Mouse (Mus musculus) retina, embryonic 14.5 days (tissue): ENCODE measurements at regions not wholly inside any gene's neighbourhood (a gene's known extent, or its start where the extent isn't known, plus 50 kb on each side); places are given as distances from the start of the nearest gene placed in this dataset.

Source experiments
- DNase-seq: peaks from one replicate; pipeline ENCODE4 v3.0.0-alpha.2; 2015; ENCODE audit warnings: low spot score

DNA sequence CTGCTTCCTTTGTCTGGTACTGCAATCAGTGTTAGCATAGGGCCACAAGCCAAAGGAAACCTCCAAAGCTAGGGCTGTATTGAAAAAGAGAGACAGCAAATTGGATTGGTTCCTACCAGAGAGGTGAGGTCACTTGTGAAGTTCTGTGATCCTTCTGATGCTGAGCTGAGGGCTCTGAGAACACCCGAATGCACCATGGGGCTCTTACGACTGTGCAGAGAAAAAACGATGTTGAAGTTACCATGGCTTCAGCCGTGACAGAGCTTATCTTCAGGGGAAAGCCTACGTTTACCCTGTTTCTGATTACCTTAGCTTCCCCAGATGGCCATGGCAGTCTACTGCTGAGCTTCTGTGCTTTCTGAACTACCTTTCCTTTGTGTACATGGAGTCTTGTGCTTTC lies 53.9 kb upstream of the Fmo9 start:
- no peak for DNase-seq

DNA sequence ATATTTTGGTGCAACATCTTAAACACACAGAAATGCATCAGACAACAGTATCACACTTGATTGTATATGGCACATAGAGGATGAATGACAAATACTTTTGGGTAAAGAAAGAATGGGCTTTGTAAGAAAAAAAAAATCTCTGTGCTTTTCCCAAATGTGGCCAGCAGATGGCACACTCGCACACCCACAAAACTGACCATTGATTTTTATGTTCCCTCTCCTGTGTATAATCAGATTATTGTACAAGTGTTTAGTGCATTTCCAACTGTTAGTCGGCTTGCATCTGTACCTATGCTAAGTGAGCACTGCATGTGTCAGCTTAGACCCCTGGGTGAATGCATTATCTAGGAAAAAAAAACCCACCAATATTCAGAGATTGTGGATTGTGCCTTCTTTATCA lies 56.4 kb upstream of the Fmo9 start:
- peak; percentile 77 for DNase-seq

DNA sequence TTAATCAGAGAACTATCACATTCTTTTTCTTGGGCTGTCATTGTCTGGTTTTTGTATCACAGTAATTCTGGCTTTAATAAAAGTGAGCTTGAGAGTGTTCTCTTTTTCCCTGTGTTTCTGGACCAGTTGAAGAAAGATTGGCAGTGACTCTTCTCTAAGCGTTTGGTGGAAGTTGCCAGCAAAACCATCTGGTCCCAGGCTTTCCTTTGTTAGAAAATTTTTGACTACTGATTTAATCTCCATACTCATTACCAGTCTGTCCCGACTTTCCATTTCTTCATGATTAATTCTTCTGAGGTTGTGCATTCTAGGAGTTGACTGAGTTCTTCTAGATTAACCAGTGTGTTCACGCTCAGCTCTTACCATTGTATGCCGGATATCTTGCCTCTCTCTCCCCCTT lies 68.6 kb upstream of the Fmo9 start:
- no peak for DNase-seq

DNA sequence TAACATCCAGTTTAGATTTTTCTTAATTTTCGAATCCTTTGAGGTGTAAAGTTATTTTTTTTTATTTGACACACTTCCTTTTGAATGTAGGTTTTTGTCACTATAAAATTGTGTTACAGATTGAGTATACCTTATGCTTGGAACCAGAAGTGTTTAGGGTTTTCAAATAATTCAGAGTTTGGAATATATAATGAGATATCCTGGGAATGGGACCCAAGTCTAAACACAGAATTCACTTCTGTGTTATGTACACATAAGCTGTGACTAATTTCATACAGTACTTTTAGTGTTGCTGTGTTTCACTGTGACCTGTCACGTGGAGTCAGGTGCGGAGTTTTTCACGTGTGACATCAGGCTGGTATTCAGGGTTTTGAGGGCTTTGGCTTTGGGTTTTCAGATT lies 69.1 kb upstream of the Fmo9 start:
- no peak for DNase-seq

DNA sequence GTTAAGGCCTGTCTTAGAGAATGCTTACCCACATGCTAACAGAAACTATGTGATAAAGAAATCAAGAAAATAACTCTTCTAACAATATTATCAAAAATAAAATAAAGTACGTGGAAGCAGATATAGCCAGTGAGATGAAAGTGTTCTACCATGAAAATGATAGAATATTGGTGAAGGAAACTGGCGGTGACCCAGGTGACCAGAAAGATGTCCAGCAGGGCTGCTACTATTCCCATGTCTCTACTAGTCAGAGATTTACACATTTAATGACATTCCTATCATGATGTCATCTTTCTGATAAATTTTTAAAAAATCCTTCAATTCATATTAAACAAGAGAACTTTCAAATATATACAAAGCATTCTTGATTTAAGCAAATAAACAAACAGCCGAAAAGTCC lies 69.8 kb upstream of the Fmo9 start:
- no peak for DNase-seq

DNA sequence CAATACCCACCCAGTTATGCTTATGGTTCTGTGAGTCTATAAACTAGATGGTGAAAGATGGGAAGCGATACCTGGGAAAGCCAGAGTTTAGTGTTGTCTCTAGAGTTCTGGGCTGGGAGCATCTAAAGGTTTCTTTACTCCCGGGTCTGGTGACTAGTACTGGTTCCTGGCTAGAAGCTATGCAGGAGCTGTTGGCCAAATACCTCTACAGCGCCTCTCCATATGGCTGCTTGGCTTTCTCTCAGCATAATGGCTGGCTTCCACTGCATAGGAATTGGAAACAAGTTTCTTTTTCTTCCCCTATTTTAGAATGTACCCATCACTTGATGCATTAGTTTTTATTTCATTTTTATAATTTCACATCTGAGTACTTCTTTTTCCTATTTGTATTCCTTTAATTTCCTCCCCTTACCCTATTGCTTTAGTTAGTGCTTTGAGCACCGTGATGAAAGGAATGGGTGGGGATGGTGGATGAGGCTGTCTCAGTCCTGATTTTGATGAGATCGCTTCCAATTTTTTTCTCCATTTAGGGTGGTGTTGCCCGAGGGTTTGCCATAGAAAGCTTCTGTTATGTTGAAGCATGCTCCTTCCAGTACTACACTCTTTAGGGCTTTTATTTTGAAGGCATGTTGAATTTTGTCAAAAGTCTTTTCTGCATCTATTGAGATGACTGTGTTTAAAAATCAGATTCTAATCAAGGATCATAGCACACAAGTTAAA lies 71.5 kb upstream of the Fmo9 start:
- DNase-seq = no peak

DNA sequence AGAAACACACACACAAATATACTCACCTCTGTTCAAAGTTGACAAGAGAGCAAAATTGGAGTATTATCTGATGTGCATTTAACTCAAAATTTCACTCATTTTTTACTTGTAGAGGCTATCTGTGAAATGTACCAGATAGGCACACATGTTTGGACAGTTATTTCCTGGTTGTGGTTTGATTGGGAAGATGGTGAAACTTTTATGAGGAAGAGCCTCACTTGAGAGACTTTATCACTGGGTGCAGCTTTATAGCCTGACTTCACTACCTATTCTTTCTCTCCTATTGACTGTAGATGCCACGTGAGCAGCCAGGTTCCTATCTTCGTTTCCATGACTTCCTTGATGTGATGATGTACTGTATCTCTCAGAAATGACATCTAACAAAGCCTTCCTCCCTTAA lies 77.3 kb upstream of the Fmo9 start:
- DNase-seq = no peak

DNA sequence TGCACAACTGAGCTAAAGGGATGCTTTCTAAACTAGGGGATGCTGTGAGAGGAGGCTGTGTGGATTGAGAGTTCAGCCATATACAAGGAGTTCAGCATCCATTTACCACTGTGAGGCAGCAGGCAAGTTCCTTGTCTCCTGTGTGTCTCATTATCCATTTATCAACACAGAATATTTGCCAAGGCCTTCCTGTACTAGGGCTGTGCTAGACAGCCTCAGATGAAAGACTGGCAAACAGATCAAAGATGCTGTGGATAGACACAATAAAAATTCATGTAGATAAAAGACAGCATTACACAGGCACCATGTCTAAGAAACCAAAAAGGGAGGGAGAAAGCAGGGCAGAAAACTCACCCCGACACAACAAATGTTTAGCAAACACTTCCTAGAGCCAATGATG lies 91.5 kb upstream of the Fmo9 start:
- DNase-seq = no peak

DNA sequence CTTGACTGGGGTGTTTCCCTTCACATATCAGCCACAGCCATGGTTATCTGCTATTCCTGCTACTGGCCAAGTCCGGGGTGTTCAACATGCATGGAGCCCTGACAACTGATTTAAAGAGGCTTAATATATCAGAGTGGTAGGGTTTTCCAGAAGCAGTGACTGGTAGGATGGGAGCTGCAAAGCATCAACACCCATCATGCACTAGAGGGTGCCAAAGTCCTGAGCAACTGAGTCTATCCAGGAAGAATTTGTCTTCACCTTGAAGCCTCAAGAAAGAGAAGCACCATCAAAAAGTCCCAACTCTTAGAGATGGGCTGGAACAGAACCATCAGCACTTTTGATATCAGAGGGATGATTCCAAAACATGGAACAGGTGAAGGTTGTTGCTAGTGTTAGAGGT lies 100.5 kb upstream of the Fmo9 start:
- peak; percentile 66 for DNase-seq

DNA sequence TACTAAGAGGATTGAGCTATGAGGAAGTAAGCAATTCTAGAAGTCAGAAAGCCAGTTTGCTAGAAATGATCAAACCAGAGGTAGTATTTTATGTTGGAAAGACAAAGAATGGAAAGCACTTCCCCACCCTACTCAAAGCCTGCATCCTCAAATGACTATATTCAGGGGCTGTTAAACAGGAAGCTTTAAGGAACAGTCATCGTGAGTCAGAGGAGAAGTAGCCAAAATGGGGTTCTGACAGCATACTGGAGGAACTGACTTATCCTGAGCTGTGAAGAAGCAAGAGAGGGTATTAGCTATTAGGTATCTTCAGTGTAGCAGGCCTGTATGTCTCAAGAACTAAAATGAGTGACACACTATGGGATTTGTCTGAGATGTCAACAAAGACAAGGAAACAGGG lies 106.3 kb upstream of the Fmo9 start:
- no peak for DNase-seq

DNA sequence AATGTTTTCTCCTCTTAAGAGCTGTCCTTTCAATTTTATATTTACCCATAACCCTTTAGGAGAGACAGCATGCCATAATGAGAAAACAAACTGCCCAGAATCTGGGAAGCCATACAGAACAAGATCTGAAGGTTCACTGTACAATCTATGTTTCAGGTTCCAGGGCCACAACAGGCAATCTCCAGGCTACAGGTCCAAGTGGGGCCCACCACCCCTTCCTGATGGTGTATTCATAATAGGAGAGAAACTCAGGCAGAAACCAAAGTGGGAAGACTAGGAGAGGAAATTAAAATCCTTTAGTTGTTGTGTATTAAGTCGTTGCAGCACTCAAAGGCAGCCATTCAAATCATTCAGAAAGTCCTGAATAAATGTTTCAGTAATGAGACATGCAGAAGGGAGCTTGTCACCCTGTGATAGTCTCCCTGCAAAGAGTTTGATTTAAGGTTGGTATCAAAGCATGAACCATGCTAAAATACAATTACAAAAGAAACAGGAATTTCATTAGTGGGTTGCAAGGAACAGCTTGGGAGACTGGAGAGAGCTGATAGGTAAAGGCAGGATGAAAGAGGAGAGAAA lies 107.3 kb upstream of the Fmo9 start:
- DNase-seq = no peak

DNA sequence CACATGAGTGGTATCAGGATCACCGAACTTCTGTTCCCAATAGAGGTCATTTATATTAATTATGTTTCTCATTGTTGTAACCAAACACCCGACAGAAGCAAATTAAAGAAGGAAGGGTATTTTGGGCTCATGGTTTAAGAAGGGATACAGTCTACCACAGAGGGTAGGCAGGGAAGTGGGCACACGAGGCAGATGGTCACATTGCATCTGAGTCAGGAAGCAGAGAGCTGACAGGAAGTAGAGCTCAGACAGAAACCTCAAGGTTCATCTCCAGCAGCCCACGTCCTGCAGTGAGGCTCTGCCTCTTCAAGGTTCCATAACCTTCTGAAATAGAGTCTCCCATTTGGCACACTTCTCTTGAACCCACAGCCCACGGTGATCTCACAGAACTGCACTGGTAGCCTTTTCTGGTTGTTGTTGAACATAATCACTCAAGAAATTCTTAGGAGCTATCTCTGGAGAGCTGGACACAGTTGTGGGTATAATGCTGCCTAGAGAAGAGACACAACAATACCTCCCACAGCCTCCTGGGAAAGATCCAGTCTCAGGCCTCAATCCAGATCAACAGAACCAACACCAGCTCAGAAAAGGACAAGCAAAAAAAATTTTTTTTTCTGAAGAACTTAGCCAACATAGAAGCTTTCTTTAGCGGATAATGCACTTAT lies 111.5 kb upstream of the Fmo9 start:
- DNase-seq = no peak

DNA sequence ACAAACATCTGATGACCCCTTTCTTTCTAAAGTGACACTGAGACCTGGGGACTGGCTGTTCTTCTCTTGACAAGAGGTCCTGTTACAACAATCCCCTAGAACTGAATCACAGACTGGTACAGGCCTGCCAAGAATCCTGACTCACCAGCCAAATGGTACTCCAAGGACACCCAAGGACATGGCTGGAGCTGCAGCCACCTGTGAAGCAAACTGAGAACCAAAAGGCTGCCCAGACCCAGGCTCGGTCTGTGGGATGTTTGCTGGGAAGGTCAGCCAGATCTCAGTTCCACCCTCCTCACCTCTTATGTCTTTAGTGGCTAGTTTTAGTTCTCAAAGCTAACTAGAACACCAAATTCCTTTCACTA lies 112.1 kb upstream of the Fmo9 start:
- DNase-seq = no peak

DNA sequence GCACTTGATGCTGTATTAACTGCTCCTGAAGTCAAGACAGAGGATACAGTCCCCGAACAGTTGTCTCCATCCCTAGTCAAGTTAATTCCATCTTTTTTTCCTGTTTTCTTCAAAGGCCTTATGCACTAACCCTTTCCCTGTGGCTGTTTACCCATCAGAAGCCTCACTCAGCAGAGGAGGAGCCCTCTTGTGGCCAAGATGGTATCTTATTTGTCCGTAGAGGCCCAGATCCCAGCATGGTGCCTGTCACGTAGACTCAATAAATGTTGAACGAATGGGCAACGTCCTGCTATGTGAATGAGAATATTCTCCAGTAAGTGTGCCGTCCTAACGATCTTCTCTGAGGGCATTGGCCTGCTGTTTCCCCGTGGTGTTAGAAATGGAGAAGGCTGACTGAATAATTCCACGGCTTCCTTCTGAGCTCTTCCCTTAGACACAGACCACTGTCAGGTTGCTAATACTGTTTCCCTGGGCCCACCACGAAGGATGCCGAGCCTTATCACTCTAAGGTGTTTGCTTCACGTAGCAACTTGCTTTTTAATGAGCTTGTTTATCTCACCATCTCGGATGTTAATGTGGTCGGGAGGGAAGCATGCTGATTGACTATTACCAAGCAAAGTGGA lies 113.1 kb upstream of the Fmo9 start:
- DNase-seq = peak; percentile 56

DNA sequence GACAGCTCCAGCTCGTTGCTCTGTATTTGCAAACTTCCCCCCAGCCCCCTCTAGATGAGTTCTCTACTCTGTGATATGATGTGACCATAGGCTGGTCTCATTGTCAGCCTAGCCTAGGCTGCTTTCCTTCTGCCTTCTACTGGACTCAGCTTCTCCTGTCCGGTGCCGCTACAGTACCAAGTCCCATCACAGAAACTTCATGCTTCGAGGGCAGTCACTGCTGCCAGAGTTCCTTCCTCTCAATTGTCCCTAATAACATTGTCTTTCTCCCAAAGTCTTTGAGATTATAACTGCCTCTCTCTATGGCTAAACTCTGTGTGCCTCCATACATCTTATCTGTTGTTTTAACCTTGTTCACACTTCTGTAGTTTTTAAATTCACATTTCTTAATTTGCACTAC lies 114.0 kb upstream of the Fmo9 start:
- no peak for DNase-seq

DNA sequence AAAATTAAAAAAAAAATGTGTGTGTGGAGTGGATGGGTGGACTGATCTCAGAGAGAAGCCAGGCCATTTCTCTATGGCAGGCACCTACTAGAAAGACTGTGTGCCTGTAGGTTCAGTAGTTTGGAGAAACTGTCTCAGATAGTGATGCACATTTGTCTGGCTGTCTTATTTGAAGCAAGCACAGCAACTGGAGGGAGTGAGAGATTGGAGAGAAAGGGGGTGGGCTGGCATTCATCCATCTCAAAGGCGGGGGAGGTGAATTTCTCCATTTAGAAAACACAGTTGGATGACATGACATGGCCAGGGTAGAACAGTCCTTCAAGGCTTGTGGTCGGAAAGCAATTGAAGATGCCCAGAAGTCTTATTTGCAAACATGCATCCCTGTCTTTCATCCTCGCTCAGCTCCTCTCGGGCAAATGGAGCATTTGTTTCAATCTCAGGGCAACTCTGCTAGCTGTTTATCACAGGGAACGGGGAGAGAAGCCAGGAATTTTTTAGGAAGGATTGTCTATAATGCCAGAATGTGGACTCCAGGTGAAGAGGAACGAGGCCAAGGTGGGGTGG lies 114.8 kb upstream of the Fmo9 start:
- DNase-seq = no peak

DNA sequence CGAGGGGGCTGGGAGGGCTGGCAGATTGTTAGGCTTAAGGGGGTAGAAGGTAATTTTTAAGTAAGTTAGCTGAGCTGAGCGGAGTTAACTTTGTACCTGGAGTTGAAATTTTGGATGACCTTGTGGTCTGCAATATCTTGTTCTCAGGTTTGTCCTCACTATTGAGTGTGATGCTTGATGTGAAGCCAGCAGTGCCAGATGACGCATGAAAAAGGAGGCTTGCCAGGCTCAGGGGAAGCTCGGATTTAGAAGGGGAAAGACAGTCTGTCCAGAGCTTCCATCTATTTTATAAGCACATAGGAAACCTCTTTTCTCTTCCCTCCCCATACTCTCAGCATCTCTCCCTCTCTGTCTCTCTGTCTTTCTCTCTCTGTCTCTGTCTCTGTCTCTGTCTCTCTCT lies 115.3 kb upstream of the Fmo9 start:
- no peak for DNase-seq

DNA sequence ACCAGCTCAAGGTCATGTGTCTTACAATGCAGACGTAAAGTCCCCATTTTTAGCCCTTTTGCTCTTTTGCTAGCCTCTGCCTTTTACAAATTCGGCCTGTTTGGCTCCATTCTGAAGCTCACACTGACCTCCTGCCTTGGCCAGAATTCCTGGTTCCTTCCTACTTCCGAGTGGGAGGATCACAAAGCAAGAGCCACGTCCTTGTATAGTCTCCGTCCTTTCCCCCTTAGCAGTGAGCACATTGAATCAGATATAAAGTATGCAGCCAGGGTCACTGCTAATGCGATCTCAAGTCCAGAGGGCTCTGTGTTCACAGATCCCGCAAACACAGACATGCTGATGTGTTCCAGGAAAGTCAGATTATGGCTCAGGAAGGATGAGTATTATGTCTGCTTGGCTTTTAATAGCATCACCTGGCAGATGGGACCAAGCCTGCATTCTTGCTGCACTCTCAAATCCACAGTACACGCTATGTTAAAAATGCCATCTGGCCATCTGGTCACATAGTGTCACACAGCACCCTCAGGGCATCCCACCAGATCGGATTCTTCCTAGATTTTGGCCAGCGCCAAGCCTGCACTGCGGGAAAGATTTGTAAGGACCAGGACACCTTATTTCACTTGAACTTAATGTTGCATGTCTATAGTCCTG lies 119.4 kb upstream of the Fmo9 start:
- no peak for DNase-seq

DNA sequence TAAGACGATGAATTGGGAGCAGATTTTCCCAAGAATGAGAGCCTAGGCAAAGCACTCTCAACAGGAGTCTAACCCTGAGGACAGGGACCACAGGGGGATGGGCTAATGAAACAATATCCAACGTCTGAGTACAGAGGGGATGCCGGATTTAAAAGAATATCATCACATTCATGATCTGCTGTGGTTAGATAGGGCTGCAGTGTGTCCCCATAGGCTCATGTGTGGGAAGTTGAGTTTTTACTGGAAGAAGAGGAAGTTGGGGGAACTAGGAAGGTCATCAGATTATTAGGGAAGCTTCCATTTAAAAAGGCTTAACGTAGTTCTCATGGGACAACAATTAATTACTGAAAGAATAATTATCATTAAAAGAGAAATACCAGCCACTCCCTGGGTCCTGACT lies 120.3 kb upstream of the Fmo9 start:
- DNase-seq = no peak

DNA sequence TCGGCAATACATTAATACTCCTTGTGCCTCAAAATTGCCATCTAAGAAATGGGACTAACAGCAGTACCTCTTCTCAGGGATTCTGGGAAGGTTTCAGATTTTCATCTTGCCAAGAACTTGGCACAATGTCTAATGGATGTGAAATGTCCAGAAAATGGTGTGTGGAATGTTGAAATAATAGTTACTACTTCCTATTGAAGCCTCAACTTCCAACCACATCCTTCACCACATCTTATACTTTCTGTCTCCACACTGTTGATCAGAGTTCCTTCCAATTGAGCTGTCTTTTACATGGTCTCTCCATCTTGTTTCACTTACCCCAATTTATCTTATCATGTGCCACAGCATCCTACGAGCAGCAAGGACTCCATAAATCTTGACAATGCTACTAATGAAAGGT lies 122.3 kb upstream of the Fmo9 start:
- DNase-seq = no peak

DNA sequence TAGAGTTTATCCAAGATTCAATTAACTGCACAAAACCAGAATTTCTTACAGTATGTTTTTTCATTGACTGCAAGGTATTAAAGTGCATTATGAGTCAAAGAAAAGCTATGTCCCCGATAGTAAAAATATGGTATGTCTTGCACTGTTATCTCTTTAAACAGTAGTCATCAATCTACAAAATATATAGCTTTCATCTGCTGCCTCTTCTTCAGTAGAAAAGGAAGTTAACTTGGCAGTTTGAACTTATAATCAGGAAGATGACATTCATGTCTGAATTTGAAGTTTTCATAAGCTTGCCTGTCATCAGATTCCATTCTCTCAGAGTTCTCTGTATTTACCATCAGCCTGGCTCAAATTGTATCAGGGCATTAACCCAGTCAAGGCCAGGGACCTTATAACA lies 122.7 kb upstream of the Fmo9 start:
- DNase-seq = no peak

DNA sequence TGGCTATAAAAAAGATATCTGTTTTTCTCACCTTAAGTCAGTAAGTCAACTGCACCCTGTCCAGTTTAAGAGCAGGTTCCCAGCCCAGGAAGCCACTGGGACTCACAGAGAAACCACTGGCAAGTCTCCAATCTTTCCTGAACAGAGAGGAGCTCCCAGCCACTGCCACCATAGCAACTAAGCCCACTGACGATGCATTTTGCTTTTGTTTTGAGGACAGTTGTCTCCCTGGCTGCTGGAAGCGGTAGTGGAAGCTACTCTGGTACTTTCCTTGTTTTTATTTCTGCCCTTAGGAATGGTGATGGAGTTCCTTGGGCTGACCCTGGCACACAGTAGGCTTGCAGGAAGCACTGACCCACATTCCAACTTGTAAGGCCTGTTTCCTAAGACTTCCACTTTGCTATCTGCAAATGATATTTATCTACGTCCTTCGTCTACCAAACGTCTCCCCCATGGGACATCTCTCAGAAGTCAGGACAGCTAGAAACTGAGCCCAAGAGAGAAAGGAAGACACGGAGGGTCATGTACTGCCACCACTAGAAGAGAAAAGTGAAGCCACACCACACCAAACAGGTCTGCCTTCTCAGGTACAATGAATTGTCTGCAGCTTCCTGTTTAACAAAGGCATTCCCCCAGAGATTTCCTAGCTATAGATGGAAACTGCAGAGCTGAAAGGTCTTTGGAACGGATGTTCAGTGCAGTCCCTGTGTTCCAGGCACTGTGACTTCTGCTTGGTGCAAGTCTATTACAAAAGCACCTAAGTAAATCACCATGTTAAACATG lies 125.7 kb upstream of the Fmo9 start:
- no peak for DNase-seq
